Mouse (Mus musculus) hindbrain, embryonic 11.5 days (tissue): Measurements from ENCODE around the gene Wfdc5. TPM values are rescaled to one million over a fixed set of nuclear protein-coding genes. Genes with fewer than 3 reads are reported as not detected.
A peak's percentile ranks its signal among the peaks of the same experiment; 100 is the strongest.

Source experiments
- ATAC-seq: fragments of 200-750 bp; cut with Nextera tagmentation; 2 replicates; pipeline ENCODE4 v1.8.0; 2017; ENCODE audit warnings: mild to moderate bottlenecking, moderate TSS enrichment, moderate library complexity; ENCODE audit not compliant: low FRiP score
- DNase-seq: peaks from one replicate; pipeline ENCODE4 v3.0.0-alpha.2; 2015; ENCODE audit warnings: low spot score
- H3K27ac ChIP-seq: fragments of 300-500 bp; sonication (generic); 2 replicates; pipeline ENCODE4 v1.5.1; 2014; ENCODE audit warnings: mild to moderate bottlenecking, low read depth, low read length
- H3K27me3 ChIP-seq: fragments of 300-500 bp; sonication (generic); 2 replicates; pipeline ENCODE4 v1.6.1; 2014; ENCODE audit warnings: mild to moderate bottlenecking, low read length, moderate library complexity, mixed read lengths; ENCODE audit not compliant: control insufficient read depth, insufficient read depth
- H3K36me3 ChIP-seq: fragments of 300-500 bp; sonication (generic); 2 replicates; pipeline ENCODE4 v1.6.1; 2014; ENCODE audit warnings: mild to moderate bottlenecking, low read length, moderate library complexity, mixed read lengths; ENCODE audit not compliant: control insufficient read depth, insufficient read depth
- H3K4me1 ChIP-seq: fragments of 300-500 bp; sonication (generic); replicated peaks from 2 replicates; pipeline ENCODE4 v1.6.1; 2014; ENCODE audit warnings: low read length, mixed read lengths; ENCODE audit not compliant: control insufficient read depth, insufficient read depth
- H3K4me2 ChIP-seq: fragments of 300-500 bp; sonication (generic); replicated peaks from 2 replicates; pipeline ENCODE4 v1.6.1; 2014; ENCODE audit warnings: mild to moderate bottlenecking, low read depth, low read length
- H3K4me3 ChIP-seq: fragments of 300-500 bp; sonication (generic); 2 replicates; pipeline ENCODE4 v1.5.1; 2014; ENCODE audit warnings: low read depth, low read length
- H3K9ac ChIP-seq: fragments of 300-500 bp; sonication (generic); 2 replicates; pipeline ENCODE4 v1.6.1; 2014; ENCODE audit warnings: low read depth, low read length
- H3K9me3 ChIP-seq: fragments of 300-500 bp; sonication (generic); 2 replicates; pipeline ENCODE4 v1.6.1; 2016; ENCODE audit warnings: low read length; ENCODE audit not compliant: control insufficient read depth
- WGBS: fragments of 180-500 bp; shearing (Covaris S2); extraction: QIAGEN DNeasy Blood & Tissue Kit; methylation state at CpG from one replicate; pipeline ENCODE4 v1.1.7; 2014; 5-methylcytosine and 5-hydroxymethylcytosine counted together
- polyA plus RNA-seq: library from polyadenylated mRNA; unstranded; fragments of >200 nt; fragmentation: Nextera tagmentation; extraction: Ambion mirVana; gene quantifications from 2 replicates; pipeline ENCODE4 v1.2.1, GENCODE M21; 2014

The Wfdc5 gene
- polyA plus RNA-seq, 1 experiment from 2014 or later: not detected

DNA sequence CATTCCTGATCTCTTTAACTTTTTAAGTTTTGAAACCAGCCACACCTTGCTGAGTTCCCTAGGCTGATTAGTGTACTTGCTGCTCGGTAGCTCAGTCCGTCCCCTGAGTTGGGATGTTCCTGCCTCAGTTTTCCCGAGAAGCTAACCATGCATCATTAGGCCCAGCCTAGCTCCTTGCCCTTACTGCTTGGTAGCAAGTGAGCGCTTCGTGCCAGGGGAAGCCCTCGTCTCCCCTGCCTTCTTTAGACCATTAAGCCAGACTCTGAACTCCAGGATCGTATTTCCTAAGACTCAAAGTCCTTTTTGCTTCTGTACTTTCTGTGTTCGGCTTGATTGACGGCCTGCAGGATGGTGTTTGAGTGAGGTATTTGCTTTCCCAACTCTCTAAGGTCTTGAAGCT is 798 bp upstream of the Wfdc5 start:
- no peaks in the 10 kb centered on the region for H3K4me1 ChIP-seq
- no peak overlapping the region for H3K4me3 ChIP-seq
- no peak overlapping the region for H3K9ac ChIP-seq
- H3K27me3 ChIP-seq: no peaks in the 10 kb centered on the region
- DNase-seq (no peak), ATAC-seq (no peak)
- no peak overlapping the region for H3K4me2 ChIP-seq
- WGBS: 73% methylated on average over 9 of the region's 9 CpGs
- no peaks in the 10 kb centered on the region for H3K9me3 ChIP-seq
- H3K27ac ChIP-seq: no peak overlapping the region
- H3K36me3 ChIP-seq: no peaks in the 10 kb centered on the region

GRCm38 (mm10) chr2:164180770-164181169 is 1.8 kb downstream of the Wfdc5 start:
- Histone ChIP-seq H3K36me3 (no peaks in the 10 kb centered on the region), H3K27me3 (no peaks in the 10 kb centered on the region), H3K9ac (no peak overlapping the region), H3K4me2 (no peak overlapping the region), H3K27ac (no peak overlapping the region), H3K9me3 (no peaks in the 10 kb centered on the region), H3K4me3 (no peak overlapping the region), H3K4me1 (no peaks in the 10 kb centered on the region)
- ATAC-seq (no peak), DNase-seq (no peak)
- 88% methylated on average over 4 of the region's 4 CpGs for WGBS

GRCm38 (mm10) chr2:164180124-164180523 is 2.4 kb downstream of the Wfdc5 start:
- Histone ChIP-seq H3K27me3 (no peaks in the 10 kb centered on the region), H3K4me1 (no peaks in the 10 kb centered on the region), H3K9ac (no peak overlapping the region), H3K4me2 (no peak overlapping the region), H3K4me3 (no peak overlapping the region), H3K9me3 (no peaks in the 10 kb centered on the region), H3K27ac (no peak overlapping the region), H3K36me3 (no peaks in the 10 kb centered on the region)
- DNase-seq (peak; percentile 7), ATAC-seq (no peak)
- WGBS: 39% methylated on average over 3 of the region's 3 CpGs

DNA sequence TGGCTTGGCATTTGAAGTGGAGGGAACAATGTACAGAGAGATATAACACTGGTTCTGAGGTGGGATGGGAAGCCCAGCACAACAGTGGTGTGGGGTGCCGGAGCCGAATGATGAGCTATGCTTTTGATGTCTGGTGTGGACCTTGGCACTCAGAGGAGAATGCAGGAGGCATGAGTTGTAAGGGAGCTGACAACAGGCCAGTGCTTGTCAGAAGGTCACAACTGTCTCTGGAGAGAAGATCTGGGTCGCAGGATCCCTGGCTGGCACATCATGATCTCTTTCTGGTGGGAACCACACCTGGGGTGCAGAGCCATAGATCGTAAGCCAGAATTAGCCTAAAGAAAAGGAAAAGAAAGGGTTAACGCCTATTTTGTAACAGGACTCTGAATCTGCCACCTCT is 4.7 kb downstream of the Wfdc5 start:
- ATAC-seq: no peak
- no peaks in the 10 kb centered on the region for H3K4me1 ChIP-seq
- H3K4me2 ChIP-seq: no peak overlapping the region
- no peaks in the 10 kb centered on the region for H3K36me3 ChIP-seq
- no peak for DNase-seq
- H3K27ac ChIP-seq: no peak overlapping the region
- H3K4me3 ChIP-seq: no peak overlapping the region
- H3K9ac ChIP-seq: no peak overlapping the region
- H3K27me3 ChIP-seq: no peaks in the 10 kb centered on the region; the same call in 1 of the 2 replicates
- H3K9me3 ChIP-seq: no peaks in the 10 kb centered on the region
- 90% methylated on average over 5 of the region's 5 CpGs for WGBS

DNA sequence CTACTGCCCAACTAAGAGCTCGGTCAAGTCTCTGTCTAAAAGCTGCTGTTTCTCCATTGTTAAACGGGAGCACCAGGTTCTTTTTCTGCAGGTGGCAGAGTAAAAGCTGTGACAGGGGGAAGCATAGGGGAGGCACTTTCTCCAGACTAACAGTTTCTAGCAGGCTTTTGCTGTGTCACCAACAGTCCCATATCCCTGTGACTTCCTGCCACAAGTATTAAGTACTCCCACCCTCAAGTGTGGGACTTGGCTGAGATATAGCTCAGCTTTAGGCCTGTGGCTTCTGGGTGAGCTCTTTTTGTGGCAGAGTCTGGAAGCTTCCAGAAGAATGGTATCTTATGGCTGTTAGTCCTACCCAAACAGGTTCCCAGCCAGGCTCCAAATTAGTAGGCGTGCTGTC is 6.7 kb downstream of the Wfdc5 start:
- no peak overlapping the region for H3K4me2 ChIP-seq
- H3K27me3 ChIP-seq: peaks cover 12% of the 10 kb centered on the region
- DNase-seq (no peak), ATAC-seq (no peak)
- no peaks in the 10 kb centered on the region for H3K36me3 ChIP-seq
- WGBS: 84% methylated on average over 3 of the region's 3 CpGs
- H3K9me3 ChIP-seq: no peaks in the 10 kb centered on the region
- peaks cover 4% of the 10 kb centered on the region for H3K4me1 ChIP-seq
- no peak overlapping the region for H3K9ac ChIP-seq
- no peak overlapping the region for H3K4me3 ChIP-seq
- H3K27ac ChIP-seq: no peak overlapping the region

DNA sequence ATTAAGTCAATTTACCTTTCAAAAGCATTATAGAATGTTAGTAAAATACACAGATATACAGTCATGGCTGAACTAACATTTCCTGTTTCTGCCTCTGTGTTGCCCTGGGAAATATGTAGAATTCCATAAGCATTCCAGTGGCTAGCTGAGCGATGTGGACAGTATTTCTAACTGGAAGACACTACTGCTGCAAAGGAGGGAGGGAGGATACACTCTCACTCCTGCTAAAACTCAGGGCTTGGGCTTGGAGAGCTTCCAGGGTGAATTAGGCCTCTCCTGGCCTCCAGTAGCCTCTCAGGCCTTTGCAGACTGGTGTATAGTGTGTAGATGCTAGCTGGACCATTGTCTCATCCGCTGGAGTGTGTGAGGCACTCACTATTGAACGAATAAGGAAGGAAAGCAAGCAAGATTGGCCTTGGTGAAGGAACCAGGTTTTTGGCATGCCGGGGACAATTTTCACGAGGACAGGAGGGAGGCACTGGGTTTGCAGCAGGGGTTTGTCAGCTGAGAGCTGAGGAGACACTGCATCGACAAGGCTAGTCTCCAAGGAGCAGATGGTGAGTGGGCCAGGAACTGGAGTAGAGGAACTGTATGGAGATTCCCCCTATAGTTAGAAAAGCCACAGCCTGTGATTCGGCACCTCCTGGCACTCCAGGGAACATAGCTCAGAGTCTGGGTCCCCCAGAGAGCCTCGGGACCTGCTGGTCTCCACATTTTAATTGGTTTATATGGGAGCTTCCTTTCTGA is 7.7 kb downstream of the Wfdc5 start:
- Histone ChIP-seq H3K4me2 (no peak overlapping the region), H3K9me3 (no peaks in the 10 kb centered on the region), H3K27ac (no peak overlapping the region), H3K4me1 (peaks cover 5% of the 10 kb centered on the region), H3K9ac (no peak overlapping the region), H3K4me3 (no peak overlapping the region), H3K27me3 (peaks cover 22% of the 10 kb centered on the region), H3K36me3 (no peaks in the 10 kb centered on the region)
- DNase-seq (no peak), ATAC-seq (no peak)
- 75% methylated on average over 8 of the region's 8 CpGs for WGBS

- Histone ChIP-seq H3K27me3 (peaks cover 36% of the 10 kb centered on the region), H3K9ac (no peak overlapping the region), H3K36me3 (no peaks in the 10 kb centered on the region), H3K4me1 (peaks cover 8% of the 10 kb centered on the region), H3K27ac (no peak overlapping the region), H3K9me3 (no peaks in the 10 kb centered on the region), H3K4me2 (no peak overlapping the region), H3K4me3 (no peak overlapping the region)
- DNase-seq (no peak), ATAC-seq (no peak)
- WGBS: 74% methylated on average over 3 of the region's 3 CpGs
Measured at GRCm38 (mm10) chr2:164173394-164173793, 9.1 kb downstream of the Wfdc5 start.

DNA sequence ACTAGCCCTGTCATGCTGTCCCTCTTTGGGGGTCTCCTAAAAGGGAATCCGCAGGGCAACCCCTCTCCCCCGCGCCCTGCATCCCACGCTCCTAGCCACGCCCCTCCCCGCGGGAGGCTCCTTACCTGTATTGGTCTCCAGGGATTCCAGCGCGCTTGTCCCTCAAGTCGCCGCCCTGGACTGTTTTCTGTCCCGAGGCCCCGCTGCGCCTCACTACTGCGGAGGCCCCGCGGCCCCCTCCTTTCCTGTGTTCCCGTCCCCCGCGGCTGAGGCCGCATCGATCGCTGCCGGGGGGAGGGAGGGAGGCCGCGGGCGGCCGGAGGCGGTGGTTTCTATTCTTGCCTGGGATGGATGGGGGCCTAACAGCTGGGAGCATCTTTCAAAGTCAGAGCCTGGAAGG is 11.6 kb downstream of the Wfdc5 start, which contains the start of gene Kcns1:
TSS of gene Kcns1 (minus strand) at position 212 of the 400 bp plus-strand sequence.
- H3K27me3 ChIP-seq: peaks cover 57% of the 10 kb centered on the region

DNA sequence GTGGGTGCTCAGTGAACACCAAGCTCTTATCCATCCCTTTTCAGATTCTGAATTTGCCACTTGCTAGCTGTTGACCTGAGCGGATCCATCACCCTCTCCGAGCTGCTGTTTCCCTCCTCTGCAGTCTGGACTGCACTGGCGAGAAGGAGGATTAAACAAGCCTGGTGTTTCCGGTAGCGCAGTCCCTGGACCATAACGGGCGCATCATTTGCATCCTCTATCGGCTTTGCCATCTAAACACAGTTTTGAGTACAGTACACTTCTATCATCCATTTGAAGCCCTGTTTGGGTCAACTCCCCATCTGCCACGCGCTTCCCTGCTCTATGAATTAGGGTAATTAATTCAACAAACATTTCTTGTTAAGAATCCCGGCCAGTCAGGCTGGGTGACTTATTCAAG is 12.2 kb downstream of the Wfdc5 start:
- Histone ChIP-seq H3K9ac (0 out of 2 replicates have a peak overlapping the region, but pooled peaks have one; percentile 19), H3K27me3 (peaks cover 57% of the 10 kb centered on the region), H3K36me3 (no peaks in the 10 kb centered on the region), H3K4me2 (peak overlapping the region; percentile 63), H3K4me1 (peaks cover 12% of the 10 kb centered on the region), H3K27ac (no peak overlapping the region), H3K4me3 (peak overlapping the region; percentile 28), H3K9me3 (no peaks in the 10 kb centered on the region)
- WGBS: 5% methylated on average over 11 of the region's 11 CpGs
- no peak for ATAC-seq
- DNase-seq: peak; percentile 30

More for the DNA sequence above, 11.6 kb downstream of the Wfdc5 start, which contains the start of gene Kcns1:
- Histone ChIP-seq H3K4me2 (peak within 1 kb of the TSS; percentile 63), H3K4me1 (peaks cover 12% of the 10 kb centered on the region), H3K4me3 (peak within 1 kb of the TSS; percentile 28), H3K9ac (0 out of 2 replicates have a peak within 1 kb of the TSS, but pooled peaks have one; percentile 19), H3K27ac (no peak within 1 kb of the TSS), H3K9me3 (no peaks in the 10 kb centered on the region), H3K36me3 (no peaks in the 10 kb centered on the region)
- ATAC-seq (no peak; the same call in 1 of the 2 replicates), DNase-seq (no peak)
- under 1% methylated on average over 21 of the region's 29 CpGs for WGBS
